20 mouse cellular contexts compared by ENCODE assay signal in the genomic region with DNA sequence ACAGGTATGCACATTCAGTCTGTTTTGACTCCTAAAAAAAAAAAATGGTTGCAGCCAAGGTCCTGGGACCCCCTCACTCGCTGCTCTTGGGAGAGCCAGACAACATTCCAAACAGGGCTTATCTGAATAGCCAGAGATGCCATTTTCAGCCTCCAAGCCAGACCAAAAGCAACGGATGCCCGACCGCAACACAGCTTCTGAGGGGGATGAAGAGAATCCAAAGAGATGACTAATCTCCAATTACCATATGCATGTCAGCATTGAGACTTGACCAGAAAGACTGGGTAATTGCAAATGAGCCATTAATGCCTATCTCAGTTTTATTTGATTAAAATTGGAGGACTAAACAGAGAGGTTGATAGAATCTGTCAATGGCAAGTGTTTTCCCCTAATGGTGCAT.
DNase-seq lines count a peak whose midpoint lies in the region; ATAC-seq and TF ChIP-seq lines count a peak whose summit lies in the region.
"Had no signal": no experiment of that assay in that cellular context is flagged by ENCODE, and none has a peak within 500 bp of the region (broad histone marks: within the 10 kb centered on the region; RNA-seq: fewer than 3 reads in every experiment).

No protein-coding gene starts in this region.

- no peak overlapping the region for H3K4me2 ChIP-seq in forebrain, embryonic 12.5 days
- no peak overlapping the region for H3K4me2 ChIP-seq in midbrain, embryonic 14.5 days (ENCODE audit: low read length)
- no peak overlapping the region for H3K4me2 ChIP-seq in midbrain, embryonic 16.5 days (ENCODE audit: low read length)
- H3K4me2 ChIP-seq in myocyte (ENCODE audit: low read depth) = peak overlapping the region; percentile 22
- no peak overlapping the region for H3K4me2 ChIP-seq in kidney, embryonic 16.5 days (replicated peaks; ENCODE audit: low read depth, low read length)
- H3K4me2 ChIP-seq: heart, embryonic 11.5 days had no signal

- no peak for TF ChIP-seq POLR2A in myocyte (IDR thresholded peaks at IDR 0.05; ENCODE audit: insufficient read length, low read depth)

- no peaks in the 10 kb centered on the region for H3K36me3 ChIP-seq in forebrain, embryonic 12.5 days (replicated peaks)
- H3K36me3 ChIP-seq in forebrain, embryonic 10.5 days (replicated peaks) = peaks cover 4% of the 10 kb centered on the region; the same call in 1 of the 2 replicates
- no peaks in the 10 kb centered on the region for H3K36me3 ChIP-seq in midbrain, embryonic 14.5 days (ENCODE audit: control insufficient read depth, insufficient read depth, low read length)
- no peaks in the 10 kb centered on the region for H3K36me3 ChIP-seq in midbrain, embryonic 16.5 days (ENCODE audit: control insufficient read depth, insufficient read depth, low read length)
- no peaks in the 10 kb centered on the region for H3K36me3 ChIP-seq in myocyte (ENCODE audit: control insufficient read depth, insufficient read depth)
- no peaks in the 10 kb centered on the region for H3K36me3 ChIP-seq in kidney, embryonic 16.5 days (ENCODE audit: insufficient read depth, low read length)

- H3K79me2 ChIP-seq in myocyte (ENCODE audit: control insufficient read depth, insufficient read depth) = no peaks in the 10 kb centered on the region

- ATAC-seq in forebrain, embryonic 12.5 days (ENCODE audit: low FRiP score) = peak; percentile 40; the same call in 1 of the 2 replicates
- ATAC-seq in midbrain, embryonic 14.5 days (ENCODE audit: low FRiP score, low TSS enrichment) = peak; percentile 29; the same call in 1 of the 2 replicates
- no peak for ATAC-seq in midbrain, embryonic 16.5 days
- no peak for ATAC-seq in kidney, embryonic 16.5 days (ENCODE audit: low FRiP score, low TSS enrichment)
- ATAC-seq: liver, postnatal 0 days had no signal

- DNase-seq in forebrain, embryonic 10.5 days (ENCODE audit: extremely low spot score, low spot score) = no peak
- DNase-seq in midbrain, embryonic 14.5 days = peak; percentile 45
- DNase-seq in ZHBTc4 (ENCODE audit: low read depth, low spot score) = peak; percentile 23
- DNase-seq in left cerebral cortex, postnatal 36 days (ENCODE audit: low spot score in 2 of 2) = no peak
- DNase-seq: adrenal gland, adult 2 months; cerebellum, adult 11-12 months; cerebellum, postnatal 36 days; gastrocnemius, postnatal 25 days; heart, postnatal 14 days; layer of hippocampus, postnatal 36 days; liver; liver, postnatal 0 days; lung, postnatal 14 days; right cerebral cortex, postnatal 25 days; thymus, postnatal 4 days had no signal

- H3K27ac ChIP-seq in forebrain, embryonic 12.5 days = no peak overlapping the region
- H3K27ac ChIP-seq in forebrain, embryonic 10.5 days = no peak overlapping the region
- H3K27ac ChIP-seq in midbrain, embryonic 14.5 days (replicated peaks; ENCODE audit: low read depth, low read length) = no peak overlapping the region
- no peak overlapping the region for H3K27ac ChIP-seq in midbrain, embryonic 16.5 days (ENCODE audit: low read length)
- no peak overlapping the region for H3K27ac ChIP-seq in kidney, embryonic 16.5 days (ENCODE audit: low read length)

- intact Hi-C loops in left cerebral cortex, postnatal 36 days (cut with DNase I) = no loop called here

- no peak overlapping the region for H3K4me3 ChIP-seq in forebrain, embryonic 12.5 days (replicated peaks)
- no peak overlapping the region for H3K4me3 ChIP-seq in forebrain, embryonic 10.5 days
- no peak overlapping the region for H3K4me3 ChIP-seq in midbrain, embryonic 14.5 days (replicated peaks; ENCODE audit: low read depth, low read length)
- no peak overlapping the region for H3K4me3 ChIP-seq in midbrain, embryonic 16.5 days (ENCODE audit: low read depth, low read length)
- no peak overlapping the region for H3K4me3 ChIP-seq in myocyte
- no peak overlapping the region for H3K4me3 ChIP-seq in kidney, embryonic 16.5 days (ENCODE audit: low read length)

- H3K4me1 ChIP-seq in forebrain, embryonic 12.5 days = peaks cover 44% of the 10 kb centered on the region
- H3K4me1 ChIP-seq in forebrain, embryonic 10.5 days = peaks cover 64% of the 10 kb centered on the region
- peaks cover 18% of the 10 kb centered on the region; the same call in 1 of the 2 replicates for H3K4me1 ChIP-seq in midbrain, embryonic 14.5 days (ENCODE audit: control insufficient read depth, insufficient read depth, low read length)
- peaks cover 4% of the 10 kb centered on the region; the same call in 1 of the 2 replicates for H3K4me1 ChIP-seq in midbrain, embryonic 16.5 days (ENCODE audit: control insufficient read depth, insufficient read depth, low read length)
- H3K4me1 ChIP-seq in kidney, embryonic 16.5 days (ENCODE audit: insufficient read depth, low read length) = 0 out of 2 replicates have a peak, but pooled peaks cover 5% of the 10 kb centered on the region

- no peaks in the 10 kb centered on the region for H3K9me3 ChIP-seq in forebrain, embryonic 12.5 days
- H3K9me3 ChIP-seq in forebrain, embryonic 10.5 days = no peaks in the 10 kb centered on the region
- no peaks in the 10 kb centered on the region for H3K9me3 ChIP-seq in midbrain, embryonic 14.5 days (ENCODE audit: control insufficient read depth, low read length)
- H3K9me3 ChIP-seq in midbrain, embryonic 16.5 days (replicated peaks; ENCODE audit: control insufficient read depth, low read length, poor library complexity, severe bottlenecking) = no peaks in the 10 kb centered on the region
- no peaks in the 10 kb centered on the region for H3K9me3 ChIP-seq in kidney, embryonic 16.5 days (ENCODE audit: low read length)

- H3K27me3 ChIP-seq in forebrain, embryonic 12.5 days = no peaks in the 10 kb centered on the region
- no peaks in the 10 kb centered on the region for H3K27me3 ChIP-seq in forebrain, embryonic 10.5 days (ENCODE audit: poor library complexity, severe bottlenecking)
- no peaks in the 10 kb centered on the region for H3K27me3 ChIP-seq in midbrain, embryonic 14.5 days (ENCODE audit: control insufficient read depth, insufficient read depth, low read length)
- H3K27me3 ChIP-seq in midbrain, embryonic 16.5 days (ENCODE audit: control insufficient read depth, insufficient read depth, low read depth, low read length) = no peaks in the 10 kb centered on the region
- H3K27me3 ChIP-seq in myocyte (ENCODE audit: control insufficient read depth, insufficient read depth, insufficient read length) = no peaks in the 10 kb centered on the region
- H3K27me3 ChIP-seq in kidney, embryonic 16.5 days (ENCODE audit: insufficient read depth, low read length) = no peaks in the 10 kb centered on the region

- no peak overlapping the region for H3K9ac ChIP-seq in forebrain, embryonic 12.5 days
- H3K9ac ChIP-seq in midbrain, embryonic 14.5 days (replicated peaks; ENCODE audit: low read length) = no peak overlapping the region
- H3K9ac ChIP-seq in midbrain, embryonic 16.5 days (ENCODE audit: low read depth, low read length) = no peak overlapping the region
- H3K9ac ChIP-seq in kidney, embryonic 16.5 days (replicated peaks; ENCODE audit: low read length) = no peak overlapping the region
- H3K9ac ChIP-seq: liver, postnatal 0 days had no signal

- WGBS in forebrain, embryonic 12.5 days = 9% methylated on average over 4 of the region's 4 CpGs
- 30% methylated on average over 4 of the region's 4 CpGs for WGBS in forebrain, embryonic 10.5 days
- 7% methylated on average over 4 of the region's 4 CpGs for WGBS in midbrain, embryonic 14.5 days
- WGBS in midbrain, embryonic 16.5 days = 15% methylated on average over 4 of the region's 4 CpGs
- WGBS in kidney, embryonic 16.5 days = 60% methylated on average over 4 of the region's 4 CpGs

- no peak overlapping the region for H3ac ChIP-seq in myocyte (ENCODE audit: control insufficient read depth, insufficient read length)

TF ChIP-seq in myocyte, 11 proteins besides CTCF, POLR2A, EP300 and RAD21:
- TF ChIP-seq USF1 (IDR thresholded peaks at IDR 0.05; ENCODE audit: low read depth) (no peak), MYOD1 (IDR thresholded peaks at IDR 0.05; ENCODE audit: control insufficient read depth in 1 of 3, insufficient read length in 2 of 3, low read depth in 2 of 3) (peak in 1 of 3 experiments; percentile 41), MYOG (IDR thresholded peaks at IDR 0.05; ENCODE audit: control insufficient read depth in 1 of 3, insufficient read depth in 1 of 3, insufficient read length in 2 of 3, low read depth in 2 of 3) (peak in 1 of 3 experiments; percentile 37)

Comparison
In these comparisons a context has a peak if more than half of its experiments do, and no peak if none do; other contexts are left out.
1. ATAC-seq: peak in forebrain, embryonic 12.5 days (single experiment) and midbrain, embryonic 14.5 days (single experiment); none in midbrain, embryonic 16.5 days (single experiment) and kidney, embryonic 16.5 days (single experiment).
2. DNase-seq: peak in midbrain, embryonic 14.5 days (single experiment) and ZHBTc4 (single experiment); none in forebrain, embryonic 10.5 days (single experiment) and left cerebral cortex, postnatal 36 days (0 of 2).